Mouse (Mus musculus) liver, postnatal 0 days (tissue): ENCODE measurements at regions not wholly inside any gene's neighbourhood (a gene's known extent, or its start where the extent isn't known, plus 50 kb on each side); places are given as distances from the start of the nearest gene placed in this dataset.

Experiments
- ATAC-seq: fragments of 200-750 bp; cut with Nextera tagmentation; 2 replicates; pipeline ENCODE4 v1.8.0; 2017; ENCODE audit warnings: mild to moderate bottlenecking, moderate library complexity
- DNase-seq: peaks from one replicate; pipeline ENCODE4 v3.0.0-alpha.2; 2016
- H3K27ac ChIP-seq: fragments of 300-500 bp; sonication (generic); 2 replicates; pipeline ENCODE4 v1.5.1; 2014; ENCODE audit warnings: antibody characterized with exemption, moderate library complexity, mild to moderate bottlenecking, low read depth
- H3K27me3 ChIP-seq: fragments of 300-500 bp; sonication (generic); 2 replicates; pipeline ENCODE4 v1.6.1; 2014; ENCODE audit warnings: low read length, control low read depth, mixed read lengths; ENCODE audit not compliant: insufficient read depth
- H3K36me3 ChIP-seq: fragments of 300-500 bp; sonication (generic); replicated peaks from 2 replicates; pipeline ENCODE4 v1.6.1; 2014; ENCODE audit warnings: mild to moderate bottlenecking, control low read depth, low read length, moderate library complexity, mixed read lengths; ENCODE audit not compliant: insufficient read depth
- H3K4me1 ChIP-seq: fragments of 300-500 bp; sonication (generic); 2 replicates; pipeline ENCODE4 v1.6.1; 2014; ENCODE audit warnings: antibody characterized with exemption, mild to moderate bottlenecking, control low read depth; ENCODE audit not compliant: insufficient read depth
- H3K4me2 ChIP-seq: fragments of 300-500 bp; sonication (generic); 2 replicates; pipeline ENCODE4 v1.6.1; 2014; ENCODE audit warnings: low read depth, mild to moderate bottlenecking, low read length, moderate library complexity, mixed read lengths
- H3K4me3 ChIP-seq: fragments of 300-500 bp; sonication (generic); 2 replicates; pipeline ENCODE4 v1.5.1; 2014; ENCODE audit warnings: low read depth, low read length
- H3K9ac ChIP-seq: fragments of 300-500 bp; sonication (generic); replicated peaks from 2 replicates; pipeline ENCODE4 v1.6.1; 2014; ENCODE audit warnings: mild to moderate bottlenecking, moderate library complexity
- H3K9me3 ChIP-seq: fragments of 300-500 bp; sonication (generic); 2 replicates; pipeline ENCODE4 v1.6.1; 2016; ENCODE audit warnings: mild to moderate bottlenecking, control low read depth, low read length, mixed read lengths
- CTCF ChIP-seq: sonication (generic); IDR thresholded peaks from 2 replicates; pipeline ENCODE4 v1.5.1; 2016; ENCODE audit warnings: antibody characterized with exemption, low read depth
- EP300 ChIP-seq: IDR thresholded peaks from 2 replicates; pipeline ENCODE4 v1.6.1; 2016; ENCODE audit warnings: antibody characterized with exemption, low read depth, mild to moderate bottlenecking
- WGBS: fragments of 180-500 bp; shearing (Covaris S2); extraction: QIAGEN DNeasy Blood & Tissue Kit; methylation state at CpG from one replicate; pipeline ENCODE4 v1.1.7; 2014; ENCODE audit not compliant: insufficient replicate concordance; 5-methylcytosine and 5-hydroxymethylcytosine counted together

DNA sequence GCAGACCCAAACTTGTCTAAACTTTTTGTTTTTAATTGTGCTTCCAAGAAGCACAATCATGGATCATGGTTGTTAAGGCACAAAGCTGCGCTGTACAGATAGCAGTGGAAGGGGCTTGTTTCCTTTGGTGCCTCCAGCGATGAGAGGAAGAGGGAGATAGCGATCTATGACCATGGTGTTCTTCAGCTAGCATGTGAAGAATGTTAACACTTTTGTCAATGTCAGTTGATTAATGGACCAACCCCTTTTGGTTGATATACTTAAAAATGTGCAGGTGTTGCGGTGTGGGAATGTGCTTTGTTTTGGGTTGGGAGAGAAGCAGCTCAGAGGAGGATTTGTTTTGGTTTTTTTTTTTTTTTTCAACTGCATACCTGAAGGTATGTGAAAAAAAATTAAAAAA lies 324.0 kb upstream of the Kcnh8 start:
- no peaks in the 10 kb centered on the region for H3K4me1 ChIP-seq
- DNase-seq (no peak), ATAC-seq (no peak)
- H3K36me3 ChIP-seq: no peaks in the 10 kb centered on the region
- no peak overlapping the region for H3K27ac ChIP-seq
- no peaks in the 10 kb centered on the region for H3K9me3 ChIP-seq
- no peaks in the 10 kb centered on the region for H3K27me3 ChIP-seq
- TF ChIP-seq EP300 (no peak), CTCF (no peak)
- no peak overlapping the region for H3K4me2 ChIP-seq
- no peak overlapping the region for H3K9ac ChIP-seq
- WGBS: 40% methylated on average over 4 of the region's 4 CpGs
- no peak overlapping the region for H3K4me3 ChIP-seq

GRCm38 (mm10) chr17:52268792-52269191 lies 333.7 kb upstream of the Kcnh8 start:
- ATAC-seq (no peak), DNase-seq (no peak)
- Histone ChIP-seq H3K9me3 (no peaks in the 10 kb centered on the region), H3K27ac (no peak overlapping the region), H3K4me3 (no peak overlapping the region), H3K9ac (no peak overlapping the region), H3K27me3 (no peaks in the 10 kb centered on the region), H3K4me2 (no peak overlapping the region), H3K36me3 (no peaks in the 10 kb centered on the region), H3K4me1 (no peaks in the 10 kb centered on the region)
- 34% methylated on average over 2 of the region's 2 CpGs for WGBS
- TF ChIP-seq CTCF: no peak
- TF ChIP-seq EP300: no peak

GRCm38 (mm10) chr17:52251284-52251683 lies 351.2 kb upstream of the Kcnh8 start:
- Histone ChIP-seq H3K36me3 (no peaks in the 10 kb centered on the region), H3K4me3 (no peak overlapping the region), H3K4me1 (no peaks in the 10 kb centered on the region), H3K9ac (no peak overlapping the region), H3K27ac (no peak overlapping the region), H3K4me2 (no peak overlapping the region), H3K27me3 (no peaks in the 10 kb centered on the region), H3K9me3 (no peaks in the 10 kb centered on the region)
- TF ChIP-seq CTCF (no peak), EP300 (no peak)
- ATAC-seq (no peak), DNase-seq (no peak)

GRCm38 (mm10) chr17:52225584-52225983 lies 376.9 kb upstream of the Kcnh8 start:
- Histone ChIP-seq H3K9ac (no peak overlapping the region), H3K4me1 (no peaks in the 10 kb centered on the region), H3K4me3 (no peak overlapping the region), H3K27me3 (no peaks in the 10 kb centered on the region), H3K4me2 (no peak overlapping the region), H3K27ac (no peak overlapping the region), H3K36me3 (no peaks in the 10 kb centered on the region), H3K9me3 (no peaks in the 10 kb centered on the region)
- DNase-seq (no peak), ATAC-seq (no peak)
- TF ChIP-seq EP300: no peak
- TF ChIP-seq CTCF: no peak
- 73% methylated on average over 3 of the region's 3 CpGs for WGBS

DNA sequence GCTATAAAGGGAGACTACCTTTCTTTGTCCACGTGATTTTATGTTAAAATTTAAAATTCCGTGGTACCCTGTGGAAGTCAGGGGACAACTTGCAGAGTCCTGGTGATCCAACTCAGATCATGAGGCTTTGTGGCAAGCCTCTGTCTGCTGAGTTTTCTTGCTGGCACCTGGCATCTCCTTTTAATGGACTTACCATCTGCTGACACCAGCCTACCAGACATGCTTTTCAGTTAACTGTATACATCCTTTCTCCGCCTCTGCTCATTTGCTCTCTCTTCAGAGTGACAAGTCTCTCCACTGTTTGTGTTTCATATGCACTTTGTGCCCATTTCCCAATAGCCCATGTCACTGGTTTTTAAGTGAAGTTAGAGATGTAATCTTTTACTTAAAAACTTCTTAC lies 382.1 kb upstream of the Kcnh8 start:
- Histone ChIP-seq H3K9me3 (no peaks in the 10 kb centered on the region), H3K27me3 (no peaks in the 10 kb centered on the region), H3K4me3 (no peak overlapping the region), H3K4me1 (no peaks in the 10 kb centered on the region), H3K9ac (no peak overlapping the region), H3K4me2 (no peak overlapping the region), H3K36me3 (no peaks in the 10 kb centered on the region), H3K27ac (no peak overlapping the region)
- 75% methylated on average over 3 of the region's 3 CpGs for WGBS
- no peak for DNase-seq
- TF ChIP-seq CTCF (no peak), EP300 (no peak)
- no peak for ATAC-seq

DNA sequence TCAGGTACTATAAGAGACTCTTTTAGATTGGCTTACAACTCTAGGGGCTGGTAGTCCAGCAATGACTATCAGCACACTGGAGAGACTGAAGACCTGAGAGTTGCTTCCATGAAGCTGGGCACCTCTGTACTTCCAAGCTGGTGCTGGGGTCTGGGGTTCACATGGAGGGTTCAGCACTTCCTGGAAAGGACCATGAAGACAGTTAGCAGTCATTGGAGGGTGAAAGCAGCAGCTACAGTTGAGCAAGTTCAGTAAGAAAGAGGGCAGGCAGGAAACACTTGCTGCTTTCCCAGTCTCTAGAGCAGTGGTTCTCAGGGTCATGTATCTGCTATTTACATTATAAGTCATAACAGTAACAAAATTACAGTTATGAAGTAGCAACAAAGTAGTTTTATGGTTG lies 384.3 kb upstream of the Satb1 start:
- no peaks in the 10 kb centered on the region for H3K4me1 ChIP-seq
- no peak overlapping the region for H3K4me3 ChIP-seq
- H3K4me2 ChIP-seq: no peak overlapping the region
- no peaks in the 10 kb centered on the region for H3K27me3 ChIP-seq
- H3K27ac ChIP-seq: no peak overlapping the region
- DNase-seq (no peak), ATAC-seq (no peak)
- no peaks in the 10 kb centered on the region for H3K36me3 ChIP-seq
- no peak overlapping the region for H3K9ac ChIP-seq
- TF ChIP-seq CTCF (no peak), EP300 (no peak)
- no peaks in the 10 kb centered on the region for H3K9me3 ChIP-seq

DNA sequence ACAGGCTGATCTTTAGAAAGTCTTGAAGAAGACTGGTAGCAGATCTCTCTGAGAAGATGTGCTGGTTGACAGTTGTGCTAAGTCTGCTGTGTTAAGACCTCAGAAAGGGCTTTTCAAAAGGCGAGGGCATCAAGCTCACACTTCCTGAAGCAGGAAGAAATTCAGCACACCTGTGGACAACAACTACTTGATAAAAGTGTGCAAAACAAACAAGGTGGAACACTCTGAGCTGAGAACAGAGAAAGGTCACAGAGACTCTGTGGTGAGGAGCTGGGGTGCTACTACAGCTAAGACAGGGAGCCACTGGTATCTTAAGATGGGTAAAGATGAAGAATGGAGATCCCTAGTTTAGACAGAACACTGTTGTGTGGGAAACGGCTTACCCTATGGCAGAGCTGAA lies 379.9 kb upstream of the Satb1 start:
- TF ChIP-seq EP300 (no peak), CTCF (no peak)
- H3K4me1 ChIP-seq: no peaks in the 10 kb centered on the region
- H3K27ac ChIP-seq: no peak overlapping the region
- WGBS: 65% methylated on average over 2 of the region's 2 CpGs
- no peak overlapping the region for H3K9ac ChIP-seq
- no peaks in the 10 kb centered on the region for H3K9me3 ChIP-seq
- ATAC-seq: no peak
- H3K4me3 ChIP-seq: no peak overlapping the region
- H3K36me3 ChIP-seq: no peaks in the 10 kb centered on the region
- H3K27me3 ChIP-seq: no peaks in the 10 kb centered on the region
- no peak for DNase-seq
- H3K4me2 ChIP-seq: no peak overlapping the region
